Mouse (Mus musculus): ENCODE data around the gene Gosr2.

- TF ChIP-seq CTCF (IDR thresholded peaks at IDR 0.05; ENCODE audit: borderline replicate concordance, insufficient read depth, low read depth, low read length) (no peak), POLR2A (IDR thresholded peaks at IDR 0.05; ENCODE audit: borderline replicate concordance, insufficient read depth, low read length) (no peak)
These were observed 36.8 kb upstream of the Gosr2 start for GRCm38 (mm10) chr11:103734411-103735045.

Measured in cerebellum, adult 2 months (tissue).